Mouse (Mus musculus) ES-E14 (cell line): ENCODE results near the gene Zfp868.

Experiments
- CHD2 ChIP-seq: IDR thresholded peaks from 2 replicates; pipeline ENCODE4 v1.6.1; 2014; ENCODE audit warnings: mild to moderate bottlenecking, low read depth, low read length, inconsistent platforms
- MAFK ChIP-seq: IDR thresholded peaks from 2 replicates; pipeline ENCODE4 v1.6.1; 2014; ENCODE audit warnings: mild to moderate bottlenecking, low read depth, low read length, inconsistent platforms; ENCODE audit not compliant: insufficient read depth
- ZC3H11A ChIP-seq: IDR thresholded peaks from 2 replicates; pipeline ENCODE4 v1.6.1; 2012; ENCODE audit warnings: low read depth, mild to moderate bottlenecking, inconsistent platforms, low read length, borderline replicate concordance
- ZNF384 ChIP-seq: IDR thresholded peaks from 2 replicates; pipeline ENCODE4 v1.6.1; 2012; ENCODE audit warnings: low read depth, low read length, inconsistent platforms

DNA sequence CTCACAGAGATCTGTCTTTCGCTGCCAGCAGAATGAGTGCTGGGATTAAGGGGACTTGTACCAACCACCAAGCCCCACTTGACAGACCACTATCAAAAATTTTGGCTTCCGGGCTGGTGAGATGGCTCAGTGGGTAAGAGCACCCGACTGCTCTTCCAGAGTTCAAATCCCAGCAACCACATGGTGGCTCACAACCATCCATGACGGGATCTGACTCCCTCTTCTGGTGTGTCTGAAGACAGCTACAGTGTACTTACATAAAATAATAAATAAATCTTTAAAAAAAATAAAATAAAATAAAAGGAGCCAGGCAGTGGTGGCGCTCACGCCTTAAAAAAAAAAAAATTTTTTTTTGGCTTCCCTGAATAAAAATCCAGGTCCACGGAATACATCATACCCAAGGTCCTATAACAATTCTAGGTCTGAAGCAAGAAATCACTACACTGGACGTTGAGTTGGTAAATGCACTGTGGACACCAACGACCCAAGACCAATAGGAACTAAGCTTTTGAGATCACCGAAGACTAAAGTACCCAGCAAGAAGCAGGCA lies 28.5 kb upstream of the Zfp868 start:
- no peak for TF ChIP-seq ZC3H11A
- no peak for TF ChIP-seq ZNF384
- no peak for TF ChIP-seq CHD2
- TF ChIP-seq MAFK = no peak
